Mouse (Mus musculus): ENCODE data around the gene Prss16.
A peak's percentile ranks its signal among the peaks of the same experiment; 100 is the strongest.

Gene Prss16

GRCm38 (mm10) chr13:22035267-22036148 is 26.0 kb upstream of the Prss16 start, which contains the start of the genes Hist1h2ah and Hist1h2bk:
Hist1h2ah (minus strand) TSS chr13:22035568.
Hist1h2bk (plus strand) TSS chr13:22035870.
- peak; percentile 86 for DNase-seq

DNA sequence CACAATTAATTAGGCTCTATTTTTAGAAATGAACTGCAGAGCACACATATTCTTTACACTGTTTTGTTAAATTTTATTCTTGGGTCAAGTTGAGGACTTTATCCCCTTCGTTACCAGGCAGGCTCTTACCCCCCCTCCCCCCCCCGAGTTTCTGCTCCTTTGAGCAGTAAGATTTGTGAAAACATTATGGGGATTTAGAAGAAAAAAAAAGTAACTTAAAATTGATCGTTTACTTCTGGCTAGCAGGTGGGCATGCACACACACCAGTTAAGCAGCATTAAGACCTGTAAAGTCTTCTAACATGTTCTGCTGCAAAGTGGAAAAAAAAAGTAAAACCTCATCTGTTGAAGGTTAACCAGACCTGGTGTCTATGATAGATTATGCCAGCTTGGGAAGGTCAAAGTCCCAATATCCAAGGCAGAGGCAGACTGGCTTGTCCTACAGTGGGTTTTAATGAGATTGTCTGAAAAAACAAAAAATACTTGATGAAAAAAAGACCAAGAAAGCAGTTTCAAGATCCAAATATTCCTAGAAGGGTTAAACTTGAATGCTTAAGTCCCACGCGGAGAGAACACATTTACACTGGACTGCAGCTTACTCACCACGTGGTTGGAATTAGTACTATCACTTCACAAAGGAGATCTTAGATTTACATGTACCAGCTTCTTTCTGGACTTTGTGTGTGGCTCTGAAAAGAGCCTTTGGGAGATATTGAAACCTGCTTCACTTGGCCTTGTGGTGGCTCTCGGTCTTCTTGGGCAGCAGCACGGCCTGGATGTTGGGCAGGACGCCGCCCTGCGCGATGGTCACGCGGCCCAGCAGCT is 25.1 kb upstream of the Prss16 start:
- DNase-seq: no peak

DNA sequence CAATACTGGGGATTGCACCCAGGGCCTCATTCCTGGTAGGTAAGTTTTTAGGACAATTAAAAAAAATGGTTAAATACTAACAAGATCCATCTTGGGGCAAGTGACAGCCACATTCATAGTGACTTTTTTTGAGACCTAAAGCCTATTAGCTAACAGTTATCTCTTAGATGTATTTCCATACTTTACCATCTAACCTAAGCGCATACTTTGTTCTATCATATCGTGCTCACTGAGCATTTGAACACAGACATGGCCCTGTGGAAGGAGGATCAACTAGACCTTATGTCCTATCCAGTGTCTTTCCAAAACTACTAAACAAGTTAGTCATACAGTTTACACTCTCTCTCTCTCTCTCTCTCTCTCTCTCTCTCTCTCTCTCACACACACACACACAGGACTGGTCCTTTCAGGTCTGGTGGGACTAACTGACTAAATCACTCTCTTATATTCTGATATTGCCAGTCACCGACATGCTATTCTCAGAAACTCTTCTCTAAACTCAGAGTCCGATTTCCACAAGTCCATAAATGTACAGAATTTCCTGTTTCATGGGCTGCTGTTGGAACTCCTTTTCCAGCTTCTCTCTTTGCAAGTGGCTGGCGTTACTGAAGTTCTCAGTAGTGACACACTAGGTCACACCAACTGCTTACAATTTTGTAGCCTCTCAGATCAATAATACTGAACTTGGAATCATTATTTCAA is 24.4 kb upstream of the Prss16 start:
- DNase-seq: no peak

DNA sequence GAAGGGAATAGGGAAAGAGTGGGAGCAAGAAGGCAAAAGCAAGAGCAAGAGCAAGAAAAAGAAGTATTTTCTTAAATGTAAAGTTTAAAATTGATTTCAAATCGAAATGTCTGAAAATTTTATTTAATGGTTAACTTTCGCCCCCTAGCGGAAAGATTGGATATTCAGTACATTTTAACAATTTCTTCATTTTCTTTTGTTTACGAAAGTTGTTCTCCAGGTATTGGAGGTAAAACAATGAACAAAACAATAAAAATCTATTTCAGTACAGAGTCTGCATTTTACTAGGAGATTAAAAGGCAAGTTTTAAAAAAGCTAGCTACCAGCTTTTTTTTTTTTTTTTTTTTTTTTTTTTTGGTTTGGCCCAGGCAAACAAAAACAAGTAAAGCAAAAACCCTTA is 21.0 kb upstream of the Prss16 start:
- DNase-seq: no peak

GRCm38 (mm10) chr13:22029928-22030327 is 20.4 kb upstream of the Prss16 start:
- DNase-seq: no peak

DNA sequence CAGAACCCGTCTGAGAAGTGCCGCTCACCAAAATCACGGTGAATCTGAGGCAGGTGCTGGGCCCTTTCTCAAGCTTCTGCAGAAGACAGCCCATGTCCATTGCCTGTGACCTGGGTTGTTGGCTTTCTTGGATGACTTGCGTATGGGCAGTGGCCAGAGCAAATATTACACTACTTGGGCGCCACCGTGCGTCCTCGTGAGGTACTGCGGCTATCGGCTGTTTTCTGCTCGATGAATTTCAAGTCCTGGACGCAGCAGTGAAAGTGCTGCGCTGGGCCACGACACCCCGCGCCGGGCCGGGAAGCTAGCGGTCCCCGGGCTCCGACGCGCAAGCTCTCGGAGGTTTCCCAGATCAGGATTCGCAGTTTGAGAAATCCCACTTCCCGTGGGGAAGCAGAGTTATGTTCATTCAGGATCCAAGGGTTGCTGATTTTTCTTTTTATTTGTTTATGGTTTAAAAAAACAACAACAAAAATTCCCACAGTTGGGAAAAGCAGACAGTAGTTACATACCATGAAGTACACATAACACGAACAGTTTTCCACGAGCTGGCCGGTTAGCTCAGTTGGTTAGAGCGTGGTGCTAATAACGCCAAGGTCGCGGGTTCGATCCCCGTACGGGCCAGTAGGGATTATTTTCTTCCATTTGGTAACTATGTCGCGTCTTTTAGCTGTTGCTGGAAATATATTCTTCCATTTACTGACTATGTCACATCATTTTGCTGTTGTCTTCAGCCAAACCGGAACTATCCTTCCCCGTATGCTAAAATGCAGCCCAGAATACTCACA is 19.3 kb upstream of the Prss16 start:
- peak; percentile 89 for DNase-seq

DNA sequence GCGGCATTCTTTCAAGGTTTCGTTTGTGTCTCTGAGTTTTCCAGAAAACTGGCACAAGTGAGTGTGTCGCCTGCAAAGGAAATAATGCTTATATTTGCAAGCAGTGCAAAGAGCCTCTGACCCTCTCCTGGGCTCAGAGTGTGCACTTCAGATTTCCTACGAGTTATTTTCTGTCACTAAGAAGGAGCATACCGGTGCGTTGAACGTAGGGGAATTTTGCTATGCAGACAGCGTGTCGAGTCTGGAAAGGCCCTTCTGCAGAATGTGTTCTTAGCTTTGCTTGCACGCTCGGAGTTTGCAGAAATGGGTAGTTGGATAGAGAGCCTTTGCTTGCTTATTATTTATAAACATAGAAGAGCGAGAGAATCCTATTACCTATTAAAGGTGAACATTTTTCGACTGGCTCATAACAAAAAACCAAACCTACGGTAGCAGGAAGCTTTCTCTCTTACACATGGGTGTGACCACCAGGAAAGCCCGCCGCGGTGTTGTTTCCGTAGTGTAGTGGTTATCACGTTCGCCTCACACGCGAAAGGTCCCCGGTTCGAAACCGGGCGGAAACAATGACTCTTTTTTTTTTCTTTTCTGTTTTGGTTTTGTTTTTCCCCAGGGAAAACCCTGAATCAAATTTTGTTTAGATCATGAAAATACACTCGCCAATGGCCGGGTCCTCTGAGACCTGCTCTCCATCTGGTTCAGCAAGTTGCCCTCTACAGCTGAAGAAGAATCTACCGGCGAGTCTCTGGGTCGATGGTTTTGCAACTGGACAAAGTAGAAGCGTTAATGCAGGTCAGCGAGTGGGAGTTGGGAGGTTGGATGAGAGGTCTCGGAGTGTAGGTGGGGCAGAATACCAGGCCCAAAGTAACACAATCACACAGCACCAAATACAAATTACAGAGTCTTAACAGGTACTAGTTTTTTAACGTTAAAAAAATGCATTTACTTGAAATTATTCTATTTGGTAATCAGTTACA is 16.8 kb upstream of the Prss16 start:
- DNase-seq: peak; percentile 90

DNA sequence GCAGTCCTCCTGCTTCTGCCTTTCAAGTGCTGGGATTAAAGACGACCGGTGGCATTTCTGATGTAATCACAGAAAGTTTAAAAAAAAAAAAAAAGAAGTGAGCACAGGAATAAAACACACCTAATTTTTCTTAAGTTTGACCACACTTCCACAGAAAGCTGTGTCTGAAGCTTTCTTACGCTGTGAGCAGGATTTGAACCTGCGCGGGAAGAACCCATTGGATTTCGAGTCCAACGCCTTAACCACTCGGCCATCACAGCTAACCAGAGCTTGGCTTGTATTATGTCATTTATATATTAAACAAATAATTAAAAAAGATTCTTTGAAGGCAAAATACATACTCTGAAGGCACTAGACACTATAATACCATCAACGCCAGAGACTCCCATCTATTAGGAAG is 12.7 kb upstream of the Prss16 start:
- DNase-seq: peak; percentile 73

DNA sequence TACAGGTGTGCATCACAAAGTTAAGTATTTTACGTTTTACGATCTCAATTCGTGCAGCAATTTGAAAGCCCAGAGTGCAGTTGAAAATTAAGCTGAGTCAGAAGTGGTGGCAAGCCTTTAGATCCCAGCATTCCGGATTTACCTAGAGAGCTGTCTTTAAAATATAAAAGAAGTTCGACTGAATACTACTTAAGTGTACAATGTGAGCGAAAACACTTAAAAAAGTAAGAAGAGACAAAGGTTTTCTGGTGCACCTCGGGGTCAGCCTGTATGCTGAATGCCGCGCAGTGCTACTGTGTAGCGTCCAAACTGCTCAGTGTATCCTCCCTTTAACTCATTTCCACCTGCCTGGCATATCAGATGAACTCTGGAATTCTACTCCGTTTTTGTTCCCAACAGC is 12.0 kb upstream of the Prss16 start:
- DNase-seq: no peak

DNA sequence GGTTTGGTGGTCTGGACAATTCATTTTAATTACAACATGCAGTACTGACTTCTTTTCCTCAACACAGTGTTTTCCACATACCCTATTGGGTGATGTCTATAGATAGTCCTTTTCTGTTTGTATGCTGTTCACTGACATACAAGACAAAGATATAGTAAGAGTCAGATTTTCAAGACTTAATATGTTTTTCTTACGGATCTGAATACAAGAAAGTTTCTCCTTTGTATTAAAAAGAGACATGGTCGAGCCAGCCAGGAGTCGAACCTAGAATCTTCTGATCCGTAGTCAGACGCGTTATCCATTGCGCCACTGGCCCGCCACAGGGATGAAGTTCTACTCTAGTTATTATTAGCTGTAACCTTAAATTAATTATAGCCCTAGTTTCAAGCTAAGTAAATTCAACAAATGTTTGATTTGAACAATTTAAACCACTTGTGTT is 11.4 kb upstream of the Prss16 start:
- peak; percentile 50 for DNase-seq

DNA sequence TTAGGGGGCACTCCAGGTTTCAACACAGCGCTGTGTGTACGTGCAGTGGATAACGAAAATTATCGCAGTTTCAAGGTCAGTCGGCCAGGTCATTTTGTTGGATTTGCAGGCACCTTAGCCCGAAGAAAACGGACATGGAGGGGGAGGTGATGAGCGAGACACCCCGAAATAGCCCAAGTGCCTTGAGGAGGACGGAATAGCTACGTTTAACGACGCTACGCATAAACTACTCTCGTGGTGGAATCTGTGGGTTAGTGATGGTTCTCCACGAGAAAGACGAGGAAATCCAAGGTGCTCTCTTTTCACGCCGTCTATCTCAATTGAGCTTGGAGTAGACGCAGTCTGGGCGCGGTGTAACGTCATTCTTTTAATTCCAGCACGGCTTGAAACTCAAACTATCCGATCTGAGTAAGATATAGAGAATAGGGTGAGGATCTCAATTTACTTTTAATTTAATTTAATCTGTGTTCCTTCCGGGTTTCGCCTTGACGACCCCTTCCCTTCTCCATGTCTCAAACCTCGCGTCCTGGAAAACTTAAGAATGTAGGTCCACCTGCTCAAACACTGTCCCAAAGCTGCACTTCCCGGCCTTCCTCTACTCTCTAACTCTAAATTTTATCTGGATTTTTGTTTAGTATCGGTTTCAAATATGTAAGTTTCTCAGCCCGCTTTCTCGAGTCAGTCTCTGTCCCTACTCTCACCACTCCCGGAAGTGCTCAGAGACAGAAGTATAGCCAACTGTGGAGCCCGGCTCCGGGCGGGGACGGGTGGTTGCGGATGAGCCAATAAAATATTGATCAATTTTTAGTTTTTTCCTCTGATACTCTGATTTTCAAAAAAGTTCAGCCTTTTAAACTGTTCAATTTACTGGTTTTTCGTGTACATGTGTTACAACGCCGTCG is 10.6 kb upstream of the Prss16 start:
- peak; percentile 66 for DNase-seq

- peak; percentile 86 for DNase-seq
Measured at GRCm38 (mm10) chr13:22015479-22016450, 6.2 kb upstream of the Prss16 start.

DNA sequence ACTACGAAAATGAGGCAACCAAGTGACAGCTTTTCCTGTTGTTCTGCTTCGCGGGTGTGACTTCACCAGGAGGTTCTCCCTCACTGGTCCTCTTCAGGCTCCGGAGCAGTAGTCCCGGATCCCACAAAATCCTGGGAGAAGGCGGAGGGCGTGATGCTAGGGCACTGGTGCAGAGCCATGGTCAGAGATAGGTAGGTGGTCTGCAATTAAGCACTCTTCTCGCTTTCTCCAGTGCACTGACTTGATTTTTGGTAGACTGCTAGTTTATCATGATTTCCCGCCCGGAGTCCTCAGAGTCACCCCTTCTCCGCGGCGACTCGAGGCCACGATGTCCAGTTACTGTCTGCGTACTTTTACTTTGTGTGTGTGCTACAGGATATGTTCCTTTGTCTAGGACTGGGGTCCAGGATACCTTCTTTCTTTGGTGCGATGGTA is 4.9 kb upstream of the Prss16 start:
- DNase-seq: no peak

GRCm38 (mm10) chr13:22013716-22014115 is 4.2 kb upstream of the Prss16 start:
- no peak for DNase-seq

- DNase-seq: no peak
Measured at GRCm38 (mm10) chr13:22008707-22009106, 835 bp downstream of the Prss16 start.

DNA sequence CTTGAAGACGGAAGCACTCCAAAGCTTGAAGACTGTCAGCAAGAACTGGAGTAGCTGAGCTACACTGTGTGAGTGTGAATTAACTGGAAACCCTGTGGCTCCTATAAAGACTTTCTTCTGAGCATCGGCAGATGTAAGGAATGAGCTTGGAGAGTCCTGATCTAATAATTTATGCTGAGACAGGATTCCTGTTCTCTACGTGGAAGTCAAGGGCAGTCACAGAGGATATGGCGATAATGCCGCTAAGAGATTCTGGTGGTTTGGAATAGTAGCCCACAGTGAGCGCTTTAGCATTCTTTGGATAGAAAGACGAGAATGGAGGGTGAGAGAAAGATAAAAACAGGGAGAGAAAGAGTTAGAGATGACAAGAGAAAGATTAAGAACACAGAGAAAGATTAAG is 1.7 kb downstream of the Prss16 start:
- no peak for DNase-seq

DNA sequence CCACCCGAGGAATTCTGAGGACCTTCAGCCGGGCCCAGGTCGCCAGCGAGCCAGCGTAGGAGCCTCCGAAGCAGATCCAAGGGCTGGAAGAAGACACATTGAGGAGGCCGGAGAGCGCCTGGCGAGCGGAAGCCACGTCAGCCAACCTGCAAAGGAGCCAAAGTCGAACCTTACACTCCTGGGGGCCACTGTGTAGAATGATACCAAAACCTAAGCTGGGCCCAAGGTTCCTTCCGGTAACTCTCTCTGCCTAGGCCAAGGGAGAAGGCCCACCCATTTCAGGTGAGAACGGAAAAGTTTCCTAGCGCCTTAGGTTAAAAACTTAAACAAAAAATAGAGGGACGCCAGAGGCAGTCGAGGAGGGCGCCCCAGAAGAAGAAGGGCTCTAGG is 2.4 kb downstream of the Prss16 start:
- DNase-seq: no peak

DNA sequence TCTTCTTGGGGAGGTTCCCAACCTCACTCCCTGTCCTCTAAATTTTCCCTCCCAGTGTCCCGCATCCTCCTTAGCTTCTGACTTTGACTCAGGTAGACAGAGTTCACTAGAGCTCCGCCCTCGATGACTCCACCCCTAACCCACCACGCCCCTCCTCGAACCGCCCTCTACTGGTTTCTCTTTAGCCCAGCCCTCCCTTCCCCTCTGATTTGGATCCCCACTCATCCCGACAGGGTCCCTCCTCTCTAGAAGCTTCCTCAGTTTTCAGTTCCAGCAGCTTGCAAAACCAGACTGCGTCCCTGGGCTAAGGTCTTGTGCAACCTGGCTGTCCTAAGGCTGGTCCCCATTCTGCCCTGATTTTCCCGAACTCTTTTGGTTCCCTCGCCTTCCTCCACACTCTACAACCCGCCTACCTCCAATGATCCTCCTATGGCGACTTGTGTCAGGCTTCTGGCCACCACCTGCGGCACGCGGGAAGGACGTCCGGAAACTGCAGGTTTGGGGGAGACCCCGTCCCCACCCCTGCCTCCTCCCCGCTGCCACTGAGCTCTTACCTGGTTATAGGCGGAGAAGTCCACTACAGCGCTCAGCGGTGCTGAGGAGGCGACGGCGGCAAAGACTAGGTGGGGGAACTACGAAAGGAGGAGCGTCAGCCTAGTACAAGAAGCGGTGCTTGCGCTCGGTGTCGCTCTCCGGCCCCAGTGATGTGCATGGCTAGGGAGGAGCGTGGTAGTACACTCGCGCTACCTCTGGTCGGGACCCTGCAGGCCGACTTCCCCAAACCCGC is 3.0 kb downstream of the Prss16 start:
- DNase-seq: peak; percentile 79
